Mouse (Mus musculus) left cerebral cortex, adult 9 months (tissue): ENCODE results near the gene Siglec1.

ENCODE experiments used
- DNase-seq, 2 experiments: peaks; one replicate each; pipeline ENCODE4 v3.0.0; 2022; ENCODE audit warnings: low spot score in 2 of 2

Gene Siglec1

DNA sequence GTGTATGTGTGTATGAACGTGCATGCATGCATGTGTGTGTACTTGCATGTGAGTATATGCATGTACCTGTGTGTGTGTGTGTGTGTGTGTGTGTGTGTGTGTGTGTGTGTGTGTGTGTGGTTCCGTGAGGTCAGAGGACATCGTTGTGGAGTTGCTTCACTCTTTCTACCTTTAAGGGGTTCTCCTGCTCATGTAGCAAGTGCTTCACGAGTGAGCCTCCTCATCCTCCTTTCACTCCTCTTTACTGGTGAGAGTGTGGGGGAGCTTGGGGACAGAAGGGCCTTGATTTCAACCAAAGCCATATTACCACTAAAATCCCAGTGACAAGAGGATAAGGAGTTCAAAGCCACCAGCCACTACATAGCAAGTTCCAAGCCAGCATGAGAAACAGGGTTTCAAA is 10.5 kb upstream of the Siglec1 start:
- DNase-seq = no peak

DNA sequence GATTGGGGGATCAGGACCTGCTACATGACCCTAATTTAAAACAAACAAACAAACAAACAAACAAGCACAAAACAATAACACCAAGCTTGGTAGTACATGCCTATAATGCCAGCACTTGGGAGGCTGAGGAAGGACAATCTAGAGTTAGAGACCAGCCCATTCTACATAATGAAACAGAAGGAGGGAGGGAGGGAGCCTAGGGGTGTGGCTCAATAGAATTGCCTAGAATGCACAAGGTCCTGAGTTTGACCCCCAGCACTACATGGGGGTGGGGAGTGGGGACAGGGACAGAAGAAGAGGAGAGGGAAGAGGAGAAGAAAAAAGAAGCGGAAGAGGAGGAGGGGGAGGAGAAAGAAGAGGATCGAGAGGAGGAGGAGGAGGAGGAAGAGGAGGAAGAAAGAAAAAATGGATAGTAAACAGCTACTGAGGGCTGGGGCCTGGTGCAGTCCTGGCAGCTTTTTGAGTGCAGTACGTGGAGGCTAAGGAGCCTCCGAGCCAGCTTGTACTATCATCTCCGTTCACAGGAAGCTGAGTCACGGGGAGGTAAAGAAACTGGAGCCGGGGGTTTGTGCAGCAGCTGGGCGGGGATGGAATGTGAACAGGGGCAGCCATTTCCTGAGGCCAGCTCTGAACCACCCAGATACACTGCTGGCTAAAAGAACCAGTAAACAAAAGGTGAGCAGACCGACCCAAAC is 9.7 kb upstream of the Siglec1 start:
- DNase-seq = no peak

GRCm38 (mm10) chr2:131094823-131095222 is 8.3 kb upstream of the Siglec1 start:
- DNase-seq = peak; percentile 37 to 83

- no peak for DNase-seq
These were observed 7.0 kb upstream of the Siglec1 start for GRCm38 (mm10) chr2:131093577-131093976.

GRCm38 (mm10) chr2:131090852-131091251 is 4.3 kb upstream of the Siglec1 start:
- DNase-seq = no peak

DNA sequence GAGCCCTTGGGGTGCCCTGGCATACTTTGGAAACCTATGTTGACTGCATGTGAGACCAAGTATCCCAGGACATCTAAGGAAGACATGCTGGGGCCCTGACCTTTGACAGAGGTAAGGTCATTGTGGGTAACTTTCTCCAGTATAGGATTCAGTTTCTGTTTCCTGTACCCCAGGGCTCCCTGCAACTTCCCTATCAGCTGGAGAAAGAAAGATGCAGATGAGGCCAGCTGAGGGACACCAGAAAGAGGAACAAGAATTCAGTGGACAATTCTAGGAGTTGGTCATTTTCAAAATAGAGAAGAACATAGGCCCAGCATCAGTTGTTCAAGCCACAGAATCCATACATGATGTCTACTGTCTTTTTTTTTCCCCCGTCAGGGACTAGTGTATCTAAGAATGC is 3.1 kb upstream of the Siglec1 start:
- DNase-seq = no peak

DNA sequence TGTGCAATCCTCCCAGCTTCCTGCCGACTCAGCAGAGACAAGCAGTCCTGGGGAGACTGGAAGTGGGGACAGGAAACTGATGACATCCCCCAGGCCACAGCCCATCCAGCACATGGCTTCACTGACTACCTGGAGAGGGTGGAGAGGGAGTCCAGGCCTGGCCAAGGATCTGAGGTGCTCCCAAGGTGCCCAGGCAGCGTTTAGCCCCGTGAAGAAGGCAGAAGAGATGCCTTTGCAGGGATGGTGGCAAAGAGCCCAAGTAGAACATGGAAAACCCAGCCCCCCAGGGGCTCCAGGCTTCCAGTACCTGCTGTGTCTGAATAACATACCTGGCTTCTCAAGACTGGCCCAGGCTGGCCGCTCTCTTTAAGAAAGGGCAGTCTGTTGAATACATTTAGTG is 2.0 kb upstream of the Siglec1 start:
- DNase-seq = no peak

GRCm38 (mm10) chr2:131084206-131084605 is 2.4 kb downstream of the Siglec1 start:
- no peak for DNase-seq

DNA sequence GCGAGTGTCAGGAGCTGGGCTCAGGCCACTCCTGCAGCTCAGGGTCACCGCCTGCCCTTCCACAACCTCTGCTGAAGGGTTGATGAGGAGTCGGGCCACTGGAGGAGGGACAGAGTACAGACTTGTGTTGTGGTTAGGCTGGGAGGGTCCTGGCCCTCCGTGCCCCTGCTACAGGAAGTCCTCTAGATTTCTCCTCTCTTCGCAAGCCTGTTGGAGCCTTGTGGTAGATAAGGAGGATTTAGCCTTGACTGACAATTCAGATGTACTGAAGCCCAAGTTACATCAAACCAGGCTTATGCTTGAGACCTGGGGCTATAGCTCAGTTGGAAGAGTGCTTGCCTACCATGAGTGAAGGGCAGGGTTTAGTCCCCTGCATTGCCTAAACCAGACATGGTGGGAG is 6.1 kb downstream of the Siglec1 start:
- no peak for DNase-seq

GRCm38 (mm10) chr2:131072536-131072935 is 14.0 kb downstream of the Siglec1 start:
- DNase-seq = no peak

DNA sequence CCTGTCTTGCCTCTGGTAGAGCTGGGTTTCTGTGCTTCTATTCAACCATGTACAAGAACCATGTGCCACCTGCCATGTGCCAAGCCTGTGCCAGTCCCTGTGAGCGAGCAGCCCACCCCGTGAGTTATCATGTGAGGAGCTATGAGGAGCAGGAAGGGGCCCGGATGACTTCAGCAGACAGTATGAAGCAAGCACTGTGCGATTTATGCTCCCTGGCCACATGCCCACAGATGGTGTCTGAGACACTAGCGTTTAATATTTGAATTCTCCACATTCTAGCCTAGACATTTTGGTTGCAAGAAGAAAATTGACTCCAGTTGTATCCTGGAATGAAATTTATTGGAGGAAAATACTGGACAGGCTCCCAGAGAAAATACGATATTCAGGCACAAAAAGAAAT is 19.1 kb downstream of the Siglec1 start:
- no peak for DNase-seq

DNA sequence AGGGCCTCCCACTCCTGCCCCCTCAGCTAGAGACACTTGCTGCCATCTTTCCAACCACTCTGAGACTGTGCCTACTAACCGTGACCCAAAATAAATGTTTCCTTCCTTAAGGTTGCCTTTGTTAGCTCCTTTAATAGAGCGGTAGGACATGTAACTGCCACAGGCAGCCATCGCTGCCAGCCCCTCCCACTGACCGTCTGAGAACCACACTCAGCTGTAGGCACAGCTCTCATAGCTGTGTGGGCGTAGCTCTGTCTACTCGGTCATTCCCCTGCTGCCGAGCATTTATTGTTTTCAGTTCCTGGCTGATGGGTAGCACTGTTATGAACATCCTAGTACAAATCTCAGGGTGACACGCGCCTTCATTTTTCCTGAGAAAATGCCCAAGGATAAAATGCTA is 20.2 kb downstream of the Siglec1 start:
- DNase-seq = no peak

DNA sequence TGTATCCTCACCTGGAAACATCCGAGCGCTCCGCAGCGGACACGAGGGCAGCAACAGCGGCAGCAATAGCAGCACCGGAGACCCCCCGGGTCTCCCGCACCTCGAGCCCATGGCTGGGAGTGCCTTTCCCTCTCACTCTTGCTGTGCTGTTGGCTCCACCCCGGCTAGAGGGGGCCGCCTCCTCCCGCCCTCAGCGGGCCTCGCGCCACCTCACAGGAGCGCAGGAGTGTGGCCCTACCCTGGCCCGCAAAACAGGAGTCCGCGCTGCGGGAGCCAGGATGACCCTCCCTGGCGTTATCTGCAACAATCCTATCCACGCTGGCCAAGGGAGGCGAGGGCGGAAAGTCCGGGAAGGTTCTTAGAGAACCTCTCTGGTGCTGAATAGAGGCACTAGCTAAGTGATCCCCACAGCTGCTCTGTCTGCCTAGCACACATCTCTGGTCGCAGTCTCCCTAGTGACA is 23.1 kb downstream of the Siglec1 start, which contains the start of gene Adam33:
Adam33 (minus strand) TSS at position 411 of the 461 bp plus-strand sequence.
- DNase-seq = no peak

DNA sequence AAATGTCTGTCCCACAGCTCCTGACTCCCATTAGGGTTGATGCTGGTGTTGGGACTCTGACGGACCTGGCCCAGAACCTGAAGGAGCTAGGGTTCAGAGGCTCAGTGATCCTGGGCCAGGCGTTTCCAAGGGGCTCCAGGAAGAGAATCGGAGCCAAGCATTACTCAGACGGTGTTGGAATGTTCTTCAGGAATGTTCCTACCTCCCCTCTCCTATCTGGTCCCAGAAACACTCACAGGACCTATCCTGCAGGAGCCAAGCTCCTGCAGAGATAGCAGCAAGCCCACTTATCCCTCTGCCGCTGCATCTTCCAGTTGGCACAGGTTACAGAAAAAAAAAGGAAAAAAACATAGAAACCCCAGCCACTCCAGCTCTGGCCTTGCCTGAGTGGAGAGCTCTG is 25.0 kb downstream of the Siglec1 start:
- no peak for DNase-seq

DNA sequence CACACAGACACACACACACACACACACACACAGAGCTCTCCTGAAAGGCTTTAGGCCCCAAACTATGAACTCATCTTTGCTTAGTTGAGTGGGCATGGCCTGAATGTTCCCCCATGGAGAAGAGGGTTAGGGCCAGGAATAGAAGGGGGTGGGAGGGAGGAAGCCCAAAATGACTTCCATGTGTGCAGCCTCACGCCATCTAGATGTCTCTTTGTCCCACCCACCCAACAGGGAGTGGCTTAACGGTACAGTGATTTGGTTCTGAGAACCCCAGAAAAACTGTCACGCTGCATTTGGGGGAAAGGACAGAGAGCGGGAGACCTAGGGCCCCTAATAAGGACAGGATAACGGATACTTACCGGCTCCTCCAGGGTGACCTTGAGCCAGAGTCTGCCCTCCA is 25.8 kb downstream of the Siglec1 start:
- no peak for DNase-seq

GRCm38 (mm10) chr2:131059781-131060540 is 26.6 kb downstream of the Siglec1 start:
- no peak for DNase-seq

GRCm38 (mm10) chr2:131059377-131059776 is 27.2 kb downstream of the Siglec1 start:
- DNase-seq = peak in 1 of 2 experiments; percentile 32

- no peak for DNase-seq
These were observed 27.9 kb downstream of the Siglec1 start for GRCm38 (mm10) chr2:131058672-131059071.

GRCm38 (mm10) chr2:131056191-131056590 is 30.4 kb downstream of the Siglec1 start:
- DNase-seq = no peak

DNA sequence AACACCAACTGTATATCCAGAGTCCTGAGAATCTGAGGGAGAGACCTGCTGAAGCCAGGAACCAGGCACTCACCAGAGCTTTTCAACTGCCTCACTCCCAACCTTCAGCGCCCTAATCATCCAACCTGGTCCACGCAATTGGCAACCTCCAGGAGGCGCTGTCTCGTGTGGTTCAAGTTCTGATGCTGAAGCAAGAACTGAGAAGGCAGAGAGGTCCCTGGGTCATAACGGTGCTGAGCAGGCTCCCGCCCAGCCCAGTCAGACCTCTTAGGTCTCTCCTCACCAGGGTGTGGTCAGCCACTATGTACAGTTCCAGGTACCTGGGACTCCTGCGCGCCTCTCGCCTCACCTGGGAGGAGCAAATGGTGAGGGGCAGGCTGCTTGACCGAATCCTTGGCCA is 30.9 kb downstream of the Siglec1 start:
- DNase-seq = peak in 1 of 2 experiments; percentile 41

GRCm38 (mm10) chr2:131054646-131055264 is 31.8 kb downstream of the Siglec1 start:
- no peak for DNase-seq

- DNase-seq = no peak
These were observed 32.5 kb downstream of the Siglec1 start for GRCm38 (mm10) chr2:131053851-131054645.
